In genomic region chr8:113687889-113688542, GRCm38 (mm10) we compare ENCODE assay signal across 12 mouse cellular contexts. TPM values are rescaled to one million over a fixed set of nuclear protein-coding genes. Genes with fewer than 3 reads are reported as not detected.
DNase-seq lines count a peak whose midpoint lies in the region; ATAC-seq and TF ChIP-seq lines count a peak whose summit lies in the region.
"Had no signal": no experiment of that assay in that cellular context is flagged by ENCODE, and none has a peak within 500 bp of the region (broad histone marks: within the 10 kb centered on the region; RNA-seq: fewer than 3 reads in every experiment).

No protein-coding gene starts in this region.

- H3K4me3 ChIP-seq in layer of hippocampus, adult 2 months = peak overlapping the region; percentile 6; the same call in 1 of the 2 replicates

- no peak for TF ChIP-seq CTCF in layer of hippocampus, adult 2 months (conservative IDR thresholded peaks at IDR 0.05)

- DNase-seq in cerebellum, adult 11-12 months = peak; percentile 17
- no peak for DNase-seq in layer of hippocampus, adult 2 months (ENCODE audit: low spot score in 2 of 2)
- DNase-seq in layer of hippocampus, adult 8-10 months (ENCODE audit: low spot score in 2 of 2) = no peak
- DNase-seq in gastrocnemius, postnatal 25 days = peak; percentile 13
- no peak for DNase-seq in testis, postnatal 10 days (ENCODE audit: low spot score)
- DNase-seq: right cerebral cortex, adult 18-20 months had no signal

- no peak for ATAC-seq in cerebellum, adult (ENCODE audit: insufficient number of reproducible peaks, low FRiP score, low TSS enrichment)
- ATAC-seq in megakaryocyte progenitor cell, adult 5-6 weeks (replicated peaks; ENCODE audit: poor library complexity) = peak; percentile 61
- ATAC-seq in activated CD4-positive, CD25-positive, alpha-beta regulatory T cell, adult 4 months = no peak

- no peak overlapping the region for H3K27ac ChIP-seq in layer of hippocampus, adult 2 months

RNA-seq across cellular contexts. Expression of gene Syce1l, which starts 45.0 kb away (rescaled TPM):
- total RNA-seq in layer of hippocampus, adult 2 months (2021) = under 1 TPM; 0.69 TPM
- total RNA-seq in layer of hippocampus, adult 8-10 months (2022) = under 1 TPM in 2 of 4 experiments, not detected in 2; 0.64 to 0.67 TPM
- total RNA-seq in gastrocnemius, postnatal 25 days (2021) = not detected
- not detected in 2 replicates for total RNA-seq in megakaryocyte progenitor cell, adult 5-6 weeks (2015)
- total RNA-seq in megakaryocyte progenitor cell, adult 5-6 weeks (2017) = not detected in 2 replicates
- not detected for polyA plus RNA-seq in activated CD4-positive, CD25-positive, alpha-beta regulatory T cell, adult 4 months (2017; shearing (Covaris generic))
- polyA plus RNA-seq: embryonic facial prominence, embryonic 11.5 days; heart, embryonic 16.5 days; midbrain, embryonic 11.5 days had no signal

RNA-seq across cellular contexts. Expression of gene Mon1b, which starts 52.6 kb away (rescaled TPM):
- 10 to 100 TPM; 23.7 to 23.9 TPM for total RNA-seq in layer of hippocampus, adult 2 months (2021)
- 10 to 100 TPM; 21.5 to 24.3 (median 23.7) TPM for total RNA-seq in layer of hippocampus, adult 8-10 months (2022)
- total RNA-seq in gastrocnemius, postnatal 25 days (2021) = 1 to 10 TPM; 2.5 to 2.9 TPM
- total RNA-seq in megakaryocyte progenitor cell, adult 5-6 weeks (2015) = 12.6 and 13.0 TPM in 2 replicates
- total RNA-seq in megakaryocyte progenitor cell, adult 5-6 weeks (2017) = 15.6 and 15.8 TPM in 2 replicates
- polyA plus RNA-seq in activated CD4-positive, CD25-positive, alpha-beta regulatory T cell, adult 4 months (2017; shearing (Covaris generic)) = 10 to 100 TPM; 10.9 to 16.9 TPM

Comparison
In these comparisons a context has a peak if more than half of its experiments do, and no peak if none do; other contexts are left out.
1. DNase-seq: peak in cerebellum, adult 11-12 months (single experiment) and gastrocnemius, postnatal 25 days (single experiment); none in layer of hippocampus, adult 2 months (0 of 2), layer of hippocampus, adult 8-10 months (0 of 2) and testis, postnatal 10 days (single experiment).